11 mouse cellular contexts compared by ENCODE assay signal in the genomic region with DNA sequence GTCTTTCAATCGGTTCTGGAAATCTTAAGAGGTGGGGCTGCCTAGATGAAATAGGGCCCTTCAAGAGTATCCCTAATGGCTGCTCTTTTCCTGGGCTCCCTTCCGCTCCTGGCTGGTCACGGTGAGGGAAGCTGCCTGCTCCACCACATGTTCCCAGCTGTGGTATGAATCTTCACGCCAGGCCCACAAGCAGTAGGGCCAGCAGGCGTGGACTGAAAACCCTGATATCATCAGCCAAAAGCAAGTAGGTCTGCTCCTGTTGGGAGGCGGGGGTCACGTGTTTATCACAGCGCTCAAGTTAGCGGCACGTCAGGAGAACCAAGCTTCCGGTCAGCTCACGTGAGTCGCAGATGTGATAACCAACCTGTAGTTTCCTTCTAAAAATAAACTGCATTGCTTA.
"Had no signal": no experiment of that assay in that cellular context is flagged by ENCODE, and none has a peak within 500 bp of the region (broad histone marks: within the 10 kb centered on the region; RNA-seq: fewer than 3 reads in every experiment).

No protein-coding gene starts in this region.

- H3K9ac ChIP-seq: limb, embryonic 13.5 days; liver, embryonic 14.5 days; midbrain, embryonic 15.5 days; neural tube, embryonic 12.5 days had no signal

- H3K4me3 ChIP-seq: limb, embryonic 13.5 days; midbrain, embryonic 15.5 days; neural tube, embryonic 12.5 days had no signal

- DNase-seq: kidney, postnatal 10 days; kidney, postnatal 4 days; left cerebral cortex, postnatal 4 days; lung, adult 2 months; lung, postnatal 4 days; thymus, postnatal 36 days had no signal

- H3K4me2 ChIP-seq: limb, embryonic 13.5 days; midbrain, embryonic 11.5 days; midbrain, embryonic 15.5 days; neural tube, embryonic 12.5 days had no signal

- ATAC-seq: midbrain, embryonic 15.5 days had no signal

- H3K9me3 ChIP-seq: limb, embryonic 13.5 days; midbrain, embryonic 15.5 days; neural tube, embryonic 12.5 days had no signal

- H3K4me1 ChIP-seq: midbrain, embryonic 15.5 days; neural tube, embryonic 12.5 days had no signal

- H3K27me3 ChIP-seq: limb, embryonic 13.5 days; midbrain, embryonic 15.5 days; neural tube, embryonic 12.5 days had no signal

- H3K27ac ChIP-seq: limb, embryonic 13.5 days; liver, embryonic 14.5 days; midbrain, embryonic 15.5 days; neural tube, embryonic 12.5 days had no signal

- H3K36me3 ChIP-seq: limb, embryonic 13.5 days; midbrain, embryonic 15.5 days; neural tube, embryonic 12.5 days had no signal
